8 mouse cellular contexts compared by ENCODE assay signal in the genomic region with DNA sequence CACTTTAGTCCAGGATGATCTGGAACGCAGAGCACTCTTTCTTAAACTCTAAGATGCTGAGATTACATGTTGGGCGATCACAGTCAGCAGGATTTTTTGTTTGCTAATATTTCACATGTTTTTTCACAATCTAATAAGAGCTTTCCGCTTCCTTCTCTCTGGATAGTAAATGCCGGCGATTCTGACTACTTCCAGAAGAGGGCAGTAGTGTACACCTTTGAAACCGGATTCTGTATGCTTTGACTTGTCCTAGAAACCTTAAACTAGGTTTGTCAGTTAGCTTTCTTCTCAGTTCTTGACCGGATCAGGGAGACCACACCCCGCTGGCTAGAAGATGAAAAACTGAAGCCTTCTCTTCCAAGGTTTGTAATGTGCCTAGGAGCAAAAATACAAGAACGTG. TPM values are rescaled to one million over a fixed set of nuclear protein-coding genes. Genes with fewer than 3 reads are reported as not detected.
DNase-seq lines count a peak whose midpoint lies in the region; ATAC-seq lines count a peak whose summit lies in the region.
"Had no signal": no experiment of that assay in that cellular context is flagged by ENCODE, and none has a peak within 500 bp of the region (broad histone marks: within the 10 kb centered on the region; RNA-seq: fewer than 3 reads in every experiment).

No protein-coding gene starts in this region.

- H3K27ac ChIP-seq in midbrain, embryonic 10.5 days (replicated peaks), result no peak overlapping the region
- H3K27ac ChIP-seq in midbrain, embryonic 15.5 days, result no peak overlapping the region
- no peak overlapping the region for H3K27ac ChIP-seq in limb, embryonic 11.5 days (replicated peaks; ENCODE audit: low read depth, low read length)
- H3K27ac ChIP-seq: midbrain, embryonic 12.5 days had no signal

- WGBS in midbrain, embryonic 10.5 days, result 15% methylated on average over 9 of the region's 9 CpGs
- 13% methylated on average over 9 of the region's 9 CpGs for WGBS in midbrain, embryonic 15.5 days
- 15% methylated on average over 9 of the region's 9 CpGs for WGBS in limb, embryonic 11.5 days

- peaks cover 15% of the 10 kb centered on the region for H3K4me1 ChIP-seq in midbrain, embryonic 10.5 days
- no peaks in the 10 kb centered on the region for H3K4me1 ChIP-seq in midbrain, embryonic 15.5 days
- H3K4me1 ChIP-seq in limb, embryonic 11.5 days (ENCODE audit: control insufficient read depth, insufficient read depth, low read length), result peaks cover 10% of the 10 kb centered on the region

- ATAC-seq in midbrain, embryonic 15.5 days (replicated peaks), result no peak
- no peak for ATAC-seq in limb, embryonic 11.5 days (ENCODE audit: insufficient number of reproducible peaks, low FRiP score, low TSS enrichment, low read depth)

- no peak overlapping the region for H3K4me3 ChIP-seq in midbrain, embryonic 10.5 days
- H3K4me3 ChIP-seq in midbrain, embryonic 15.5 days, result no peak overlapping the region
- H3K4me3 ChIP-seq in limb, embryonic 11.5 days (ENCODE audit: low read depth, low read length), result no peak overlapping the region
- H3K4me3 ChIP-seq: midbrain, embryonic 12.5 days had no signal

- no peaks in the 10 kb centered on the region for H3K36me3 ChIP-seq in midbrain, embryonic 10.5 days
- no peaks in the 10 kb centered on the region for H3K36me3 ChIP-seq in midbrain, embryonic 15.5 days (replicated peaks)
- H3K36me3 ChIP-seq in limb, embryonic 11.5 days (ENCODE audit: control insufficient read depth, insufficient read depth, low read length), result no peaks in the 10 kb centered on the region
- H3K36me3 ChIP-seq: midbrain, embryonic 12.5 days had no signal

- peak; percentile 63 for DNase-seq in midbrain, embryonic 10.5 days (ENCODE audit: low spot score)
- peak; percentile 38 for DNase-seq in Muller cell, postnatal 12 days (ENCODE audit: inconsistent ontology term)
- DNase-seq in cerebellum, adult 8-10 months, result peak; percentile 30
- peak; percentile 73 for DNase-seq in heart, postnatal 4 days
- DNase-seq in limb, embryonic 11.5 days (ENCODE audit: low spot score), result peak; percentile 87
- peak; percentile 71 for DNase-seq in retina, postnatal 7 days (ENCODE audit: low read depth, low spot score)

- H3K9ac ChIP-seq in midbrain, embryonic 15.5 days, result no peak overlapping the region
- no peak overlapping the region for H3K9ac ChIP-seq in limb, embryonic 11.5 days (ENCODE audit: low read length)
- H3K9ac ChIP-seq: midbrain, embryonic 12.5 days had no signal

- H3K27me3 ChIP-seq in midbrain, embryonic 10.5 days (ENCODE audit: low read depth, poor library complexity, severe bottlenecking), result no peaks in the 10 kb centered on the region; the same call in none of the 2 replicates
- H3K27me3 ChIP-seq in midbrain, embryonic 15.5 days (replicated peaks), result no peaks in the 10 kb centered on the region
- H3K27me3 ChIP-seq in limb, embryonic 11.5 days (ENCODE audit: control insufficient read depth, insufficient read depth, low read length), result no peaks in the 10 kb centered on the region

- no peak overlapping the region for H3K4me2 ChIP-seq in midbrain, embryonic 15.5 days
- H3K4me2 ChIP-seq in limb, embryonic 11.5 days (ENCODE audit: low read depth, severe bottlenecking), result no peak overlapping the region
- H3K4me2 ChIP-seq: midbrain, embryonic 12.5 days had no signal

- H3K9me3 ChIP-seq in midbrain, embryonic 10.5 days (replicated peaks), result no peaks in the 10 kb centered on the region
- no peaks in the 10 kb centered on the region for H3K9me3 ChIP-seq in midbrain, embryonic 15.5 days
- no peaks in the 10 kb centered on the region for H3K9me3 ChIP-seq in limb, embryonic 11.5 days (ENCODE audit: control insufficient read depth, low read length)
- H3K9me3 ChIP-seq: midbrain, embryonic 12.5 days had no signal

RNA-seq across cellular contexts. Expression of a gene that starts 11.6 kb away (rescaled TPM):
- 1.6 and 1.8 TPM in 2 replicates for polyA plus RNA-seq in midbrain, embryonic 10.5 days (2016; fragmentation: Nextera tagmentation; extraction: Ambion mirVana)
- polyA plus RNA-seq in midbrain, embryonic 15.5 days (2015; fragmentation: Nextera tagmentation; extraction: Ambion mirVana), result 0.31 and 0.49 TPM in 2 replicates
- total RNA-seq in heart, postnatal 4 days (2021), result under 1 TPM; 0.31 to 0.32 TPM
- 22.9 and 25.0 TPM in 2 replicates for polyA plus RNA-seq in limb, embryonic 11.5 days (2014; fragmentation: Nextera tagmentation; extraction: Ambion mirVana)

RNA-seq across cellular contexts. Expression of a gene that starts 50.0 kb away (rescaled TPM):
- polyA plus RNA-seq in midbrain, embryonic 10.5 days (2016; fragmentation: Nextera tagmentation; extraction: Ambion mirVana), result 4.0 and 4.9 TPM in 2 replicates
- 10.1 and 10.3 TPM in 2 replicates for polyA plus RNA-seq in midbrain, embryonic 15.5 days (2015; fragmentation: Nextera tagmentation; extraction: Ambion mirVana)
- 10 to 100 TPM; 22.6 to 23.1 TPM for total RNA-seq in heart, postnatal 4 days (2021)
- 8.8 and 9.6 TPM in 2 replicates for polyA plus RNA-seq in limb, embryonic 11.5 days (2014; fragmentation: Nextera tagmentation; extraction: Ambion mirVana)

Comparison
In these comparisons a context has a peak if more than half of its experiments do, and no peak if none do; other contexts are left out.
1. DNase-seq: peak in every context shown above with its lines; median percentile 87 in limb, embryonic 11.5 days; 73 in heart, postnatal 4 days; 71 in retina, postnatal 7 days; 63 in midbrain, embryonic 10.5 days; 38 in Muller cell, postnatal 12 days; 30 in cerebellum, adult 8-10 months.